Mouse (Mus musculus): ENCODE measurements at regions not wholly inside any gene's neighbourhood (a gene's known extent, or its start where the extent isn't known, plus 50 kb on each side); places are given as distances from the start of the nearest gene placed in this dataset.

- TF ChIP-seq POLR2A (IDR thresholded peaks at IDR 0.05; ENCODE audit: low read depth, low read length) (no peak), BHLHE40 (IDR thresholded peaks at IDR 0.05; ENCODE audit: low read depth, low read length) (no peak), CTCF (conservative IDR thresholded peaks at IDR 0.05 in 1 of 2, IDR thresholded peaks at IDR 0.05 in 1 of 2; ENCODE audit: low read depth in 2 of 2, low read length in 2 of 2) (no peak), RAD21 (IDR thresholded peaks at IDR 0.05; ENCODE audit: low read depth, low read length) (no peak)
Observed at GRCm38 (mm10) chr4:56349216-56349615, 390.7 kb upstream of the Gm26657 start.

All from CH12.LX (cell line).